Mouse (Mus musculus) forebrain, postnatal 0 days (tissue): ENCODE data around the gene 1700011L22Rik. TPM values are rescaled to one million over a fixed set of nuclear protein-coding genes. Genes with fewer than 3 reads are reported as not detected.

Source experiments
- ATAC-seq: fragments of 200-750 bp; cut with Nextera tagmentation; 2 replicates; pipeline ENCODE4 v1.8.0; 2017; ENCODE audit warnings: mild to moderate bottlenecking, moderate library complexity
- DNase-seq: peaks from one replicate; pipeline ENCODE4 v3.0.0-alpha.2; 2015
- H3K27ac ChIP-seq: fragments of 300-500 bp; sonication (generic); 2 replicates; pipeline ENCODE4 v1.5.1; 2014; ENCODE audit warnings: low read depth, mild to moderate bottlenecking, antibody characterized with exemption, low read length, moderate library complexity, mixed read lengths
- H3K27me3 ChIP-seq: fragments of 300-500 bp; sonication (generic); 2 replicates; pipeline ENCODE4 v1.6.1; 2014; ENCODE audit warnings: mild to moderate bottlenecking, low read length, mixed read lengths; ENCODE audit not compliant: insufficient read depth
- H3K36me3 ChIP-seq: fragments of 300-500 bp; sonication (generic); 2 replicates; pipeline ENCODE4 v1.6.1; 2014; ENCODE audit warnings: mild to moderate bottlenecking, moderate library complexity; ENCODE audit not compliant: insufficient read depth
- H3K4me1 ChIP-seq: fragments of 300-500 bp; sonication (generic); 2 replicates; pipeline ENCODE4 v1.6.1; 2014; ENCODE audit warnings: antibody characterized with exemption; ENCODE audit not compliant: insufficient read depth
- H3K4me2 ChIP-seq: fragments of 300-500 bp; sonication (generic); 2 replicates; pipeline ENCODE4 v1.6.1; 2014; ENCODE audit warnings: low read depth, mild to moderate bottlenecking, moderate library complexity
- H3K4me3 ChIP-seq: fragments of 300-500 bp; sonication (generic); 2 replicates; pipeline ENCODE4 v1.5.1; 2014; ENCODE audit warnings: low read depth, low read length, mixed read lengths
- H3K9ac ChIP-seq: fragments of 300-500 bp; sonication (generic); 2 replicates; pipeline ENCODE4 v1.6.1; 2014; ENCODE audit warnings: mild to moderate bottlenecking
- H3K9me3 ChIP-seq: fragments of 300-500 bp; sonication (generic); 2 replicates; pipeline ENCODE4 v1.6.1; 2016; ENCODE audit warnings: low read length
- CTCF ChIP-seq: sonication (generic); IDR thresholded peaks from 2 replicates; pipeline ENCODE4 v1.5.1; 2016; ENCODE audit warnings: antibody characterized with exemption, control low read depth, low read depth
- WGBS: fragments of 180-500 bp; shearing (Covaris S2); extraction: QIAGEN DNeasy Blood & Tissue Kit; methylation state at CpG from one replicate; pipeline ENCODE4 v1.1.7; 2014; 5-methylcytosine and 5-hydroxymethylcytosine counted together
- polyA plus RNA-seq: library from polyadenylated mRNA; unstranded; fragments of >200 nt; fragmentation: Nextera tagmentation; extraction: Ambion mirVana; gene quantifications from 2 replicates; pipeline ENCODE4 v1.2.1, GENCODE M21; 2015
- total RNA-seq: library from RNA; depleted of rRNA; stranded (reverse); fragments of >200 nt; gene quantifications from 2 replicates; pipeline ENCODE4 v1.2.3, GENCODE M21; 2014

Gene 1700011L22Rik
- total and polyA plus RNA-seq, 2 experiments from 2014 or later = not detected

DNA sequence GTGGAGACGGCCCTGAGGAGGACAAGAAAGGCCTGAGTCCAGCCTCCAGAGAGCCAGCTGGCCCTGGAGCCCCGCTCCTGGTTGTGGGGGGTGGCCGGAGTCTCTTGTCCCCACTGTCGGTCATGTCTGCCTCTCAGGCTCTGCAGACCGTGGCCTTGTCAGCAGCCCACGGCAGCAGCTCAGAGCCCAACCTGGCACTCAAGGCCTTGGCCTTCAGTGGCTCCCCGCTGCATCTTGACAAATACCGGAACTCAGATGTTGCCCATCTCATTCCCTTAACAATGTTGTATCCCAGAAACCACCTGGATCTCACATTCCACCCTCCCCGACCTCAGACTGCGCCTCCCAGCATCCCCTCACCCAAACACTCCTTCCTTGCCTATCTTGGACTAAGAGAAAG, 58.3 kb downstream of the 1700011L22Rik start:
- WGBS = 91% methylated on average over 10 of the region's 10 CpGs
- Histone ChIP-seq H3K27me3 (no peaks in the 10 kb centered on the region), H3K4me2 (no peak overlapping the region), H3K36me3 (peaks cover 43% of the 10 kb centered on the region), H3K27ac (no peak overlapping the region), H3K9ac (no peak overlapping the region), H3K4me1 (no peaks in the 10 kb centered on the region), H3K9me3 (no peaks in the 10 kb centered on the region), H3K4me3 (no peak overlapping the region)
- TF ChIP-seq CTCF = no peak
- DNase-seq (no peak), ATAC-seq (no peak)

DNA sequence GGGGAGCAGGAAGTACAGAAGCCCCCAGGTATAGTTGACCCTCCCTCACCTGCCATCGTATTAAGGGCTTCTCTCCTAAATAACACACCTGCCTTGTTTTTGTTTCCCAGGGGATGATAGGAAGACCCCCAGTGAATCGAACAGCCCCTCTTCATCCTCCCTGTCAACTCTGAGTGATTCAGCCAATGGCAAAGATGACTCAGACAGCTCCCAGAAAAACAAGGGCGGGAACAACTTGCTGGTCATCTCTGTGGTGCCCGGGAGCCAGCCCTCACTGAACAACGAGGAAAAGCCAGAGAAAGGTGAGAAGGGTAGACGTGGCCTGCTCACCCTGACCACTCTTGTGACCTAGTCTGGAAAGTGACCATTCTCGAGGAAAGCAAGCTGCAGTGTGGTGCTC, 62.9 kb downstream of the 1700011L22Rik start:
- no peaks in the 10 kb centered on the region for H3K9me3 ChIP-seq
- no peak overlapping the region for H3K27ac ChIP-seq
- TF ChIP-seq CTCF = no peak
- DNase-seq = no peak
- no peak for ATAC-seq
- 90% methylated on average over 7 of the region's 7 CpGs for WGBS
- no peak overlapping the region for H3K4me3 ChIP-seq
- H3K36me3 ChIP-seq = peaks cover 41% of the 10 kb centered on the region
- H3K9ac ChIP-seq = no peak overlapping the region
- no peak overlapping the region for H3K4me2 ChIP-seq
- no peaks in the 10 kb centered on the region for H3K4me1 ChIP-seq
- no peaks in the 10 kb centered on the region for H3K27me3 ChIP-seq

DNA sequence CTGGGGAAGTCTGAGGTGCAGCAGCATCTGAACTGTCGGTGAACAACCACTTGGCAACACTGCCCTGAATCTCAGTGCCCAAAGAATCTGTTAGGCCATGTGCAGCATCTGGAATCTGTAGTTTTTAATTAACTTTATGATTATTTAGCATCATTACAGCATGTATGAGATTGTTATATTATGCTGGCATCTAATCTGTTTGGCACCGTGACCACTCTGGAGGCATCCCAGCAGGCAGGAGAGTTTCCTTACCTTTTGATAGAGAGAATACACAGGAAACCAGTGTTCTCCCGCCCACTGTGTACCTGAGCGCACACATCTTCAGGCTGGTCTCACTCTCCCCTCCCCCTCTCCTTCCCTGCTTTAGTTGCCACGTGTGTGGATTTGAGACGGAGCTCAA, 68.7 kb downstream of the 1700011L22Rik start:
- H3K27me3 ChIP-seq = no peaks in the 10 kb centered on the region
- TF ChIP-seq CTCF = no peak
- no peak overlapping the region for H3K27ac ChIP-seq
- no peak overlapping the region for H3K9ac ChIP-seq
- no peaks in the 10 kb centered on the region for H3K4me1 ChIP-seq
- WGBS = 83% methylated on average over 6 of the region's 6 CpGs
- H3K9me3 ChIP-seq = no peaks in the 10 kb centered on the region
- H3K36me3 ChIP-seq = peaks cover 16% of the 10 kb centered on the region; the same call in 1 of the 2 replicates
- no peak overlapping the region for H3K4me2 ChIP-seq
- ATAC-seq (no peak), DNase-seq (no peak)
- no peak overlapping the region for H3K4me3 ChIP-seq

DNA sequence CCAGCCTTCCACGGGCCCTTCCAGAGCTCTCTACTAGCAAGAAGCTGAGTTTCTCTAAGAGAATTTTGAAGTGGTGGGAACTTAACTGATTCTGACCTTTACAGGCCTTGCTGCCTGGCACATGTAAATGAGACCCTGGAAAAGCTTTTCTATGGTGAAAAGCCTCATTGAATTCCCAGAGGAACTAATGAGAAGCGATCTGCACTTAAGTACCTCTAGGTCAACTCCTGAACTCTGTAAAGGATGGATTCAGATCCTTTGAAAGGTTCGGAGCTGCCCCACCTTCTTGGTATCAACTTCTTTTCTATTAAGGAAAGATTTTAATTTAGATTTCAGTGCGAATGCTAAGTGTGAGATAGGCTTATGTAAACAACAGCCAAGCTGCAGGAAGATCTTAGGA, 72.4 kb downstream of the 1700011L22Rik start:
- H3K4me3 ChIP-seq = no peak overlapping the region
- WGBS = 46% methylated on average over 4 of the region's 4 CpGs
- peaks cover 11% of the 10 kb centered on the region; the same call in 1 of the 2 replicates for H3K36me3 ChIP-seq
- H3K9ac ChIP-seq = no peak overlapping the region
- H3K9me3 ChIP-seq = no peaks in the 10 kb centered on the region
- DNase-seq (no peak), ATAC-seq (no peak)
- H3K4me2 ChIP-seq = no peak overlapping the region
- H3K27ac ChIP-seq = no peak overlapping the region
- no peaks in the 10 kb centered on the region for H3K4me1 ChIP-seq
- no peak for TF ChIP-seq CTCF
- no peaks in the 10 kb centered on the region for H3K27me3 ChIP-seq

DNA sequence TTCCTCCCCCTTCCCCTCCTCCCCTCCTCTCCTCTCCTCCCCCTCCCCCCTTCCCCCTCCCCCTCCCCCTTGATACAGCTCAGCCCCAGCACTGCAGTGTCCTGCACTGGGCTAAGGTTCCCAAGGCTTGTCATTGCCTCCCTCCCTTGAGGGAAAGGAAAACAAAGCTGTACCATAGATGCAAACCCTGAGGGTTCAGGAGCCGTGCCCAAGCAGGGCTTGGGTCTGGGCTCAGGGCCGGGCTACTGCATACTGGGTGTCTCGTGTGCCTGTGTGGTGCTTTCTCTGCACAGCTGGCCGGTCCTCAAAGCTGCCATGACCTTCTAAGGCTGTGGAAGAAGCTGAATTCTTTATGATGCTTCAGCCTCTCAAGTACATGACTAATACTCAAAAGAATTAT, 74.8 kb downstream of the 1700011L22Rik start:
- ATAC-seq = no peak
- TF ChIP-seq CTCF = no peak
- 65% methylated on average over 4 of the region's 4 CpGs for WGBS

DNA sequence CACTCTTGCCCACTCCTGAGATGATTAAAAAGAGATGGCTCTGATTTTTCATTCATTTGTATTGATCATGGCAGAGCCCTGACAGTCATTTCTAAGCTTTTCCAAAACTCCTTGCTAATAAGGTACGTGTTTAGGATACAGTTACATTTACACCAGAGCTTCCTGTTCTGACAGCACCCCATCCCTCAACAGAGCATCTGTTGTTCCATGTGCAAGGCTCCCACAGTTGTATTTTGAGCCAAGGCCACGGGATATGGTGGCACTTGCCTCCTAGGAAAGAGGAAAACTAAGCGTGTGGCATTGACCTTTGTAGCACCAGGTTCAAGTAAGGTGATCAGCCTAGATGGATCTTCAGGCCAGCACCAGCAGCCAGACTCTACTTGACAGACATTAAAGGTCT, 83.1 kb downstream of the 1700011L22Rik start:
- ATAC-seq = peak; percentile 32; the same call in 1 of the 2 replicates
- no peaks in the 10 kb centered on the region for H3K9me3 ChIP-seq
- 0 out of 2 replicates have a peak overlapping the region, but pooled peaks have one; percentile 50 for H3K27ac ChIP-seq
- H3K4me1 ChIP-seq = peaks cover 13% of the 10 kb centered on the region; the same call in 1 of the 2 replicates
- 50% methylated on average over 3 of the region's 3 CpGs for WGBS
- no peak overlapping the region for H3K4me3 ChIP-seq
- no peak for DNase-seq
- H3K4me2 ChIP-seq = no peak overlapping the region
- H3K9ac ChIP-seq = no peak overlapping the region
- TF ChIP-seq CTCF = no peak
- H3K27me3 ChIP-seq = no peaks in the 10 kb centered on the region
- no peaks in the 10 kb centered on the region; the same call in 1 of the 2 replicates for H3K36me3 ChIP-seq

More for the DNA sequence above, 74.8 kb downstream of the 1700011L22Rik start:
- no peaks in the 10 kb centered on the region for H3K9me3 ChIP-seq
- H3K27me3 ChIP-seq = no peaks in the 10 kb centered on the region
- H3K4me3 ChIP-seq = no peak overlapping the region
- no peak for DNase-seq
- H3K36me3 ChIP-seq = no peaks in the 10 kb centered on the region; the same call in 1 of the 2 replicates
- no peaks in the 10 kb centered on the region for H3K4me1 ChIP-seq
- H3K4me2 ChIP-seq = no peak overlapping the region
- no peak overlapping the region for H3K9ac ChIP-seq
- H3K27ac ChIP-seq = no peak overlapping the region

DNA sequence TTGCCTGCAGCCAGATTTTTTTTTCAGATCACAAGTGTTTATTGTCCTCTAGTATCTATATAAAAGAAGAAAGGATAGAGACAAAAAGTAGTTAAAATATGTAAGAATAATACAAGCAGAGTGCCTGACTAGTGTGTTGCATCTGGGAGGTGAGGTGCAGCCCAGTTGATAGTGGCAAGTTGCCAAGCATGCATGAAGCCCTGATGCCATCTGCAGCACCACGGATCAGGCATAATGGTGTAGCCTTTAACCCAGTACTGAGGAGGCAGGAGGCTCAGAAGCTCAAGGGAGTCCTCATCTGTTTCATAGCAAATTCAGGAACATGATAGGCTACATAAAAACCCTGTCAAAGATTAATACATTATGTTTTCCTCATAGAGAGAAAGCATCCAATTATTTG, 84.0 kb downstream of the 1700011L22Rik start:
- no peak for TF ChIP-seq CTCF
- H3K36me3 ChIP-seq = no peaks in the 10 kb centered on the region; the same call in 1 of the 2 replicates
- H3K4me1 ChIP-seq = peaks cover 13% of the 10 kb centered on the region; the same call in 1 of the 2 replicates
- no peak overlapping the region for H3K27ac ChIP-seq
- DNase-seq (no peak), ATAC-seq (no peak)
- no peaks in the 10 kb centered on the region for H3K9me3 ChIP-seq
- WGBS = 5% methylated on average over 1 of the region's 1 CpGs
- H3K27me3 ChIP-seq = no peaks in the 10 kb centered on the region
- no peak overlapping the region for H3K4me2 ChIP-seq
- H3K4me3 ChIP-seq = no peak overlapping the region
- no peak overlapping the region for H3K9ac ChIP-seq
